Mouse (Mus musculus) heart, adult 2 months (tissue): ENCODE data around the gene 4933414I15Rik.

Experiments
- CTCF ChIP-seq: fragments of 200-600 bp; IDR thresholded peaks from 2 replicates; pipeline ENCODE4 v1.8.1; 2022; ENCODE audit warnings: antibody characterized with exemption, mild to moderate bottlenecking, moderate library complexity
- EP300 ChIP-seq: fragments of 200-500 bp; IDR thresholded peaks from 2 replicates; pipeline ENCODE4 v1.6.1; 2011; ENCODE audit warnings: low read depth, low read length, control low read depth; ENCODE audit not compliant: insufficient read depth

GRCm38 (mm10) chr11:50908136-50908535 lies 35.4 kb downstream of the 4933414I15Rik start:
- TF ChIP-seq EP300 (no peak), CTCF (no peak)
